ENCODE assay signal across 8 mouse cellular contexts in genomic region chr17:26939973-26940300, GRCm38 (mm10). TPM values are rescaled to one million over a fixed set of nuclear protein-coding genes. Genes with fewer than 3 reads are reported as not detected.
DNase-seq lines count a peak whose midpoint lies in the region; ATAC-seq and TF ChIP-seq lines count a peak whose summit lies in the region.

No protein-coding gene starts in this region.

- no peak for TF ChIP-seq POLR2A in ES-Bruce4 (IDR thresholded peaks at IDR 0.05; ENCODE audit: insufficient read depth, low read length)

- H3K27me3 ChIP-seq in heart, embryonic 14.5 days (ENCODE audit: control insufficient read depth, insufficient read depth, low read length) = no peaks in the 10 kb centered on the region
- no peaks in the 10 kb centered on the region for H3K27me3 ChIP-seq in ES-Bruce4 (ENCODE audit: control insufficient read depth, insufficient read depth, low read length, poor library complexity, severe bottlenecking)
- H3K27me3 ChIP-seq in forebrain, embryonic 16.5 days (replicated peaks; ENCODE audit: control insufficient read depth, insufficient read depth, low read length) = no peaks in the 10 kb centered on the region
- no peaks in the 10 kb centered on the region for H3K27me3 ChIP-seq in liver, postnatal 0 days (ENCODE audit: insufficient read depth, low read length)

- 0% methylated on average over 3 of the region's 3 CpGs for WGBS in heart, embryonic 14.5 days
- 7% methylated on average over 3 of the region's 3 CpGs for WGBS in forebrain, embryonic 16.5 days
- WGBS in liver, postnatal 0 days (ENCODE audit: insufficient replicate concordance) = 5% methylated on average over 3 of the region's 3 CpGs

- TF ChIP-seq EP300 in ES-Bruce4 (IDR thresholded peaks at IDR 0.05; ENCODE audit: insufficient read depth, low read depth, low read length) = no peak
- no peak for TF ChIP-seq EP300 in liver, postnatal 0 days (IDR thresholded peaks at IDR 0.05; ENCODE audit: low read depth)

- peak overlapping the region; percentile 87 to 91 for H3K27ac ChIP-seq in heart, embryonic 14.5 days (replicated peaks in 1 of 2; ENCODE audit: control insufficient read depth in 1 of 2, insufficient read depth in 1 of 2, low read depth in 2 of 2, low read length in 2 of 2)
- peak overlapping the region; percentile 62 for H3K27ac ChIP-seq in ES-Bruce4 (ENCODE audit: insufficient read depth, low read length)
- peak overlapping the region; percentile 96 for H3K27ac ChIP-seq in forebrain, embryonic 16.5 days (ENCODE audit: low read length)
- H3K27ac ChIP-seq in liver, postnatal 0 days (ENCODE audit: low read depth) = peak overlapping the region; percentile 97

- H3K36me3 ChIP-seq in heart, embryonic 14.5 days (ENCODE audit: control insufficient read depth, insufficient read depth, low read length) = peaks cover 30% of the 10 kb centered on the region
- peaks cover 10% of the 10 kb centered on the region; the same call in 1 of the 2 replicates for H3K36me3 ChIP-seq in ES-Bruce4 (ENCODE audit: control insufficient read depth, insufficient read depth, low read length, poor library complexity, severe bottlenecking)
- H3K36me3 ChIP-seq in forebrain, embryonic 16.5 days (ENCODE audit: control insufficient read depth, insufficient read depth) = 0 out of 2 replicates have a peak, but pooled peaks cover 2% of the 10 kb centered on the region
- peaks cover 15% of the 10 kb centered on the region for H3K36me3 ChIP-seq in liver, postnatal 0 days (replicated peaks; ENCODE audit: insufficient read depth, low read length)

- TF ChIP-seq CTCF in ES-Bruce4 (IDR thresholded peaks at IDR 0.05; ENCODE audit: low read depth, low read length) = no peak
- TF ChIP-seq CTCF in liver, postnatal 0 days (IDR thresholded peaks at IDR 0.05; ENCODE audit: low read depth) = 0 out of 2 replicates have a peak, but pooled peaks have one; percentile 3

- peak overlapping the region; percentile 70 for H3K4me2 ChIP-seq in heart, embryonic 14.5 days (ENCODE audit: low read length)
- H3K4me2 ChIP-seq in forebrain, embryonic 16.5 days (ENCODE audit: low read length) = peak overlapping the region; percentile 84
- H3K4me2 ChIP-seq in liver, postnatal 0 days (ENCODE audit: low read depth, low read length) = peak overlapping the region; percentile 91

- DNase-seq in heart, adult 11 months = no peak
- no peak for DNase-seq in liver, postnatal 0 days
- DNase-seq in thymus, adult 18-20 months = no peak
- DNase-seq in cerebellum, adult 8-10 months = no peak
- DNase-seq in left cerebral cortex, adult 11 months (ENCODE audit: low spot score) = no peak

- peak overlapping the region; percentile 81 for H3K9ac ChIP-seq in heart, embryonic 14.5 days (ENCODE audit: low read length)
- H3K9ac ChIP-seq in ES-Bruce4 (ENCODE audit: low read depth, poor library complexity, severe bottlenecking) = peak overlapping the region; percentile 60
- H3K9ac ChIP-seq in forebrain, embryonic 16.5 days (replicated peaks; ENCODE audit: low read depth, low read length) = peak overlapping the region; percentile 78
- peak overlapping the region; percentile 82 for H3K9ac ChIP-seq in liver, postnatal 0 days (replicated peaks)

- ATAC-seq in heart, embryonic 14.5 days (ENCODE audit: insufficient number of reproducible peaks, insufficient read depth, low FRiP score, low read depth) = no peak
- ATAC-seq in forebrain, embryonic 16.5 days = no peak
- no peak for ATAC-seq in liver, postnatal 0 days

- peaks cover 17 to 28% of the 10 kb centered on the region in 2 experiments for H3K4me1 ChIP-seq in heart, embryonic 14.5 days (ENCODE audit: control insufficient read depth in 2 of 2, insufficient read depth in 2 of 2, low read length in 2 of 2)
- H3K4me1 ChIP-seq in ES-Bruce4 (ENCODE audit: control insufficient read depth, insufficient read depth, low read length) = no peaks in the 10 kb centered on the region
- H3K4me1 ChIP-seq in forebrain, embryonic 16.5 days (replicated peaks; ENCODE audit: control insufficient read depth, insufficient read depth, low read length) = peaks cover 46% of the 10 kb centered on the region
- peaks cover 25% of the 10 kb centered on the region for H3K4me1 ChIP-seq in liver, postnatal 0 days (ENCODE audit: insufficient read depth)

- no peaks in the 10 kb centered on the region for H3K9me3 ChIP-seq in heart, embryonic 14.5 days (ENCODE audit: control insufficient read depth, low read length)
- H3K9me3 ChIP-seq in ES-Bruce4 (replicated peaks; ENCODE audit: control insufficient read depth, insufficient read depth, low read length, poor library complexity, severe bottlenecking) = no peaks in the 10 kb centered on the region
- no peaks in the 10 kb centered on the region for H3K9me3 ChIP-seq in forebrain, embryonic 16.5 days (ENCODE audit: control insufficient read depth, low read length)
- H3K9me3 ChIP-seq in liver, postnatal 0 days (ENCODE audit: low read length) = no peaks in the 10 kb centered on the region

- H3K4me3 ChIP-seq in heart, embryonic 14.5 days (ENCODE audit: control insufficient read depth in 1 of 2, insufficient read depth in 1 of 2, low read depth in 1 of 2, low read length in 2 of 2) = peak overlapping the region; percentile 53 to 70
- peak overlapping the region; percentile 71 for H3K4me3 ChIP-seq in ES-Bruce4 (ENCODE audit: low read depth, low read length)
- H3K4me3 ChIP-seq in forebrain, embryonic 16.5 days (replicated peaks; ENCODE audit: low read length) = peak overlapping the region; percentile 79
- H3K4me3 ChIP-seq in liver, postnatal 0 days (ENCODE audit: low read depth, low read length) = peak overlapping the region; percentile 57

RNA-seq across cellular contexts. Expression of gene Cuta, which starts 0.6 kb away (rescaled TPM):
- 156 and 173 TPM in 2 replicates for polyA plus RNA-seq in heart, embryonic 14.5 days (2014; fragmentation: Nextera tagmentation; extraction: Ambion mirVana)
- 58.9 and 63.0 TPM in 2 replicates for polyA plus RNA-seq in ES-Bruce4 (2011; ENCODE audit: insufficient read depth, insufficient read length, low read depth, missing spikeins)
- 137 and 138 TPM in 2 replicates for polyA plus RNA-seq in forebrain, embryonic 16.5 days (2015; fragmentation: Nextera tagmentation; extraction: Ambion mirVana)
- polyA plus RNA-seq in liver, postnatal 0 days (2015; fragmentation: Nextera tagmentation; extraction: Ambion mirVana) = 83.4 and 87.1 TPM in 2 replicates

RNA-seq across cellular contexts. Expression of gene Syngap1, which starts 1.1 kb away (rescaled TPM):
- polyA plus RNA-seq in heart, embryonic 14.5 days (2014; fragmentation: Nextera tagmentation; extraction: Ambion mirVana) = 1.5 TPM in 2 replicates
- polyA plus RNA-seq in ES-Bruce4 (2011; ENCODE audit: insufficient read depth, insufficient read length, low read depth, missing spikeins) = 23.5 and 24.5 TPM in 2 replicates
- 5.4 and 5.8 TPM in 2 replicates for polyA plus RNA-seq in forebrain, embryonic 16.5 days (2015; fragmentation: Nextera tagmentation; extraction: Ambion mirVana)
- polyA plus RNA-seq in liver, postnatal 0 days (2015; fragmentation: Nextera tagmentation; extraction: Ambion mirVana) = 0.19 and 0.33 TPM in 2 replicates

RNA-seq across cellular contexts. Expression of gene Phf1, which starts 7.1 kb away (rescaled TPM):
- polyA plus RNA-seq in heart, embryonic 14.5 days (2014; fragmentation: Nextera tagmentation; extraction: Ambion mirVana) = 5.2 and 8.0 TPM in 2 replicates
- 7.8 and 8.7 TPM in 2 replicates for polyA plus RNA-seq in ES-Bruce4 (2011; ENCODE audit: insufficient read depth, insufficient read length, low read depth, missing spikeins)
- polyA plus RNA-seq in forebrain, embryonic 16.5 days (2015; fragmentation: Nextera tagmentation; extraction: Ambion mirVana) = 16.2 and 19.7 TPM in 2 replicates
- 2.5 and 2.7 TPM in 2 replicates for polyA plus RNA-seq in liver, postnatal 0 days (2015; fragmentation: Nextera tagmentation; extraction: Ambion mirVana)

RNA-seq across cellular contexts. Expression of gene Kifc5b, which starts 23.0 kb away (rescaled TPM):
- 4.2 and 5.0 TPM in 2 replicates for polyA plus RNA-seq in heart, embryonic 14.5 days (2014; fragmentation: Nextera tagmentation; extraction: Ambion mirVana)
- 43.0 and 43.2 TPM in 2 replicates for polyA plus RNA-seq in ES-Bruce4 (2011; ENCODE audit: insufficient read depth, insufficient read length, low read depth, missing spikeins)
- polyA plus RNA-seq in forebrain, embryonic 16.5 days (2015; fragmentation: Nextera tagmentation; extraction: Ambion mirVana) = 3.1 and 6.8 TPM in 2 replicates
- 1.6 and 2.7 TPM in 2 replicates for polyA plus RNA-seq in liver, postnatal 0 days (2015; fragmentation: Nextera tagmentation; extraction: Ambion mirVana)

RNA-seq across cellular contexts. Expression of gene Zbtb9, which starts 33.0 kb away (rescaled TPM):
- polyA plus RNA-seq in heart, embryonic 14.5 days (2014; fragmentation: Nextera tagmentation; extraction: Ambion mirVana) = 6.8 TPM in 2 replicates
- 11.0 and 12.4 TPM in 2 replicates for polyA plus RNA-seq in ES-Bruce4 (2011; ENCODE audit: insufficient read depth, insufficient read length, low read depth, missing spikeins)
- polyA plus RNA-seq in forebrain, embryonic 16.5 days (2015; fragmentation: Nextera tagmentation; extraction: Ambion mirVana) = 17.5 and 19.1 TPM in 2 replicates
- 3.3 and 4.4 TPM in 2 replicates for polyA plus RNA-seq in liver, postnatal 0 days (2015; fragmentation: Nextera tagmentation; extraction: Ambion mirVana)
